Mouse (Mus musculus): ENCODE measurements around the gene Ecd. TPM values are rescaled to one million over a fixed set of nuclear protein-coding genes. Genes with fewer than 3 reads are reported as not detected.
"Not testable (repeated sequence)": the region's sequence is repeated elsewhere in the genome, so short reads cannot be mapped to it uniquely, and the experiment has no call there.

Ecd gene
- total RNA-seq, 2 experiments from 2014 or later, result 27.0 to 28.3 TPM

GRCm38 (mm10) chr14:20328474-20328873, 19.4 kb downstream of the Ecd start:
- DNase-seq, result no peak

DNA sequence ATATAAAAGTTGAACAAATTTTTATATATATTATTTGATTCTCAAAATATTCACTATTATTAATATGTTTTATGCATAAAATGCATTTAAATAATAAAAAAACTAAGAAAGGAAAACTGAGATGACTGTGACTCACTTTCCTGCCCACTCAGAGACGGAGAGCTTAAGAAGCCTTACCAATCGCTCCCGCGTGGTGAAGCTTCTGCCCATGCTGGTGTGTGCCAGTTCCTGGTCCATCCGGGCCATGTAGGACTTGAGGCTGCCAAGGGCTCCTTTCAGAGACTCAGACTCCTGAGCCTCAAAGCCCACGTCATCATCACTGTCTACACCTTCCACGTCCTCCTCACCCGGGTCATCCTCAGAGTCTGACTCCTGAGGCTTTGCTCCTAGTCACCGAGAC, 23.7 kb downstream of the Ecd start:
- DNase-seq, result no peak

- no peak for DNase-seq
Measured at GRCm38 (mm10) chr14:20319420-20319819, 28.5 kb downstream of the Ecd start.

- DNase-seq, result no peak
Measured at GRCm38 (mm10) chr14:20315137-20315536, 32.8 kb downstream of the Ecd start.

DNA sequence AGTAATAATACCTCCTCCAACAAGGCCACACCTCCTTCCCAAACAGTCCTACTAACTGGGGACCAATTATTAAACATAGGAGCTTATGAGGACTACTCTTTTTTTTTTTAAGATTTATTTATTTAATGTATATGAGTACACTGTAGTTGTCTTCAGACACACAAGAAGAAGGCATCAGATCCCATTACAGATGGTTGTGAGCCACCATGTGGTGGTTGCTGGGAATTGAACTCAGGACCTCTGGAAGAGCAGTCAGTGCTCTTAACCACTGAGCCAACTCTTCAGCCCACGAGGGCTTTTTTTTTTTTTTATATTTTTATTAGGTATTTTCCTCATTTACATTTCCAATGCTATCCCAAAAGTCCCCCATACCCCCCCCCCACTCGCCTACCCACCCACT, 42.8 kb downstream of the Ecd start:
- not testable (repeated sequence) for DNase-seq

- no peak for DNase-seq
Measured at GRCm38 (mm10) chr14:20298131-20298530, 49.8 kb downstream of the Ecd start.

DNA sequence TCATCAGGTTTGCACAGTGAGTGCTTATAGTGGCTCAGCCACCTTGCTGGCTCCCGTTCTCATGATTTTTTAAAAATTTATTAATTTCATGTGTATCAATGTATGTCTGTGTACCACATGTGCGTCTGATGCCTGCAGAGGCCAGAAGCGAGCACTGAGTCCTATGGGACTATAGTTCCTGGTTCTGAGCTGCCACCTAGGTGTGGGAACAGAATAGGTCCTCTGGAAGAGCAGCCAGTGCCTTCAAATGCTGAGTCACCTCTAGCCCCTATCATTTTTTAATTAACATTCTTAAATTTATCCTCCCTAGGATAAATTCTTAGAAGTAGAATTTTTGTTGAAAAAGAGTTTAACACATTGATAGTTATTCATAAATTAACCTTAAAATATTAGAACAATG, 50.3 kb downstream of the Ecd start:
- DNase-seq, result no peak

GRCm38 (mm10) chr14:20294947-20295346, 53.0 kb downstream of the Ecd start:
- no peak for DNase-seq

DNA sequence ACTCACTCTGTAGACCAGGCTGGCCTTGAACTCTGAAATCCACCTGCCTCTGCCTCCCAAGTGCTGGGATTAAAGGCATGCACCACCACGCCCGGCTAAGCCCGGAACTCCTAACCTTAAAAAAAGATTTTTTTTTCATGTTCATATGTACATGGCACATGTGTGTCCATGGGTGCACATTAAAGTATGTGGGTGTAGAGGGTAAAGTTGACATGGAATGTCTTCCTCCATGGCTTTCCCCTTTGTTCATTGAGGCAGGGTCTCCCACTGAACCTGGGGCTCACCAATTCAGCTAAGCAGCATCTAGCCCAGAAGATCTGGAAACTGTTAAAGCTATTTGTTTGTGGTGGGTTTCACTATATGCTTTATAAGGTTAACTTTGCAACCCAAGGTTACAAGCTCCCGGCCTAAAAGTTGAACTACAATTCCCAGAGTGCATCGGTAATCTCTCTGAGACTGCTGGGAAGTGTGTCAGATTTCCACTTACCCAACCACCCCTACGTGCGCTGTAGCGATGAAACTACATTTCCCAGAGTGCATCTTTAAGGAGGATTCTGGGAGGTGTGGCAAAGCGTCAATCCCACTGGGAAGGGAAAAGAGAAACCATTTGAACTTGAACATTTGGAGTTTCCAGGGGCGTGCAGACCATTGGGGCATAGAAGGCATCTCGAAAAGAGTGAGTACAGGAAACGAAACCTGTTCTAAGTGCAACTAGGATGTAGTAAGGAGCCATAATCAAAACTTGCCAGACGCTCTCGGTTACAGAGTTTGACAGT, 53.6 kb downstream of the Ecd start, which contains the start of gene Nudt13:
Gene Nudt13, plus strand, starts transcription at position 581 of the 776 bp plus-strand sequence.
- peak; percentile 83 for DNase-seq

- no peak for DNase-seq
Measured at GRCm38 (mm10) chr14:20291391-20291790, 56.5 kb downstream of the Ecd start.

Other genes starting within 250 kb of the Ecd start
- gene Saysd1, start 209.6 kb downstream of the Ecd start, total RNA-seq (2021), result 1 to 10 TPM; 2.0 to 3.0 TPM
- under 1 TPM; 0.28 to 0.70 TPM for gene Kcnk5, start 166.3 kb downstream of the Ecd start, total RNA-seq (2021)
- gene Kcnk16, start 78.9 kb downstream of the Ecd start, total RNA-seq (2021), result not detected
- gene Nudt13, start 53.4 kb downstream of the Ecd start, total RNA-seq (2021), result 10 to 100 TPM; 32.5 to 33.7 TPM
- 10 to 100 TPM; 19.7 to 20.8 TPM for gene Fam149b, start within 50 bp of the Ecd start, total RNA-seq (2021)
- gene Dnajc9, start 40.8 kb upstream of the Ecd start, total RNA-seq (2021), result 1 to 10 TPM; 9.1 to 9.3 TPM
- gene Mrps16, start 45.5 kb upstream of the Ecd start, total RNA-seq (2021), result 10 to 100 TPM; 39.9 to 48.4 TPM
- under 1 TPM; 0.24 to 0.28 TPM for gene Cfap70, start 104.1 kb upstream of the Ecd start, total RNA-seq (2021)
- 10 to 100 TPM; 22.0 to 27.4 TPM for gene Anxa7, start 132.0 kb upstream of the Ecd start, total RNA-seq (2021)
- 10 to 100 TPM in 1 of 2 experiments, 1 to 10 TPM in 1; 3.2 to 27.2 TPM for gene Mss51, start 148.8 kb upstream of the Ecd start, total RNA-seq (2021)
- gene Ppp3cb, start 198.5 kb upstream of the Ecd start, total RNA-seq (2021), result 100 to 1,000 TPM; 114 to 140 TPM

All from gastrocnemius, postnatal 25 days (tissue).